Mouse (Mus musculus) C2C12 (cell line): Measurements from ENCODE around the gene Plxnb1.

Experiments
- CEBPB ChIP-seq: IDR thresholded peaks from one replicate; pipeline ENCODE4 v1.6.1; 2011; ENCODE audit warnings: low read depth, mild to moderate bottlenecking, control low read depth, moderate library complexity
- CTCF ChIP-seq: IDR thresholded peaks from one replicate; pipeline ENCODE4 v1.5.1; 2011; ENCODE audit not compliant: control insufficient read depth, insufficient read depth, insufficient read length
- FOSL1 ChIP-seq: IDR thresholded peaks from one replicate; pipeline ENCODE4 v1.8.0; 2011; ENCODE audit warnings: mild to moderate bottlenecking, low read length; ENCODE audit not compliant: poor library complexity, insufficient read depth, severe bottlenecking
- MAX ChIP-seq: IDR thresholded peaks from one replicate; pipeline ENCODE4 v1.6.1; 2011; ENCODE audit warnings: mild to moderate bottlenecking, control low read depth
- MYOD1 ChIP-seq: IDR thresholded peaks from one replicate; pipeline ENCODE4 v1.6.1; 2011; ENCODE audit warnings: low read depth; ENCODE audit not compliant: control insufficient read depth, insufficient read length
- MYOG ChIP-seq: IDR thresholded peaks from one replicate; pipeline ENCODE4 v1.6.1; 2011; ENCODE audit not compliant: control insufficient read depth, insufficient read length; ENCODE audit errors: extremely low read depth
- USF1 ChIP-seq: IDR thresholded peaks from one replicate; pipeline ENCODE4 v1.6.1; 2011; ENCODE audit warnings: low read depth, mild to moderate bottlenecking, control low read depth, moderate library complexity

DNA sequence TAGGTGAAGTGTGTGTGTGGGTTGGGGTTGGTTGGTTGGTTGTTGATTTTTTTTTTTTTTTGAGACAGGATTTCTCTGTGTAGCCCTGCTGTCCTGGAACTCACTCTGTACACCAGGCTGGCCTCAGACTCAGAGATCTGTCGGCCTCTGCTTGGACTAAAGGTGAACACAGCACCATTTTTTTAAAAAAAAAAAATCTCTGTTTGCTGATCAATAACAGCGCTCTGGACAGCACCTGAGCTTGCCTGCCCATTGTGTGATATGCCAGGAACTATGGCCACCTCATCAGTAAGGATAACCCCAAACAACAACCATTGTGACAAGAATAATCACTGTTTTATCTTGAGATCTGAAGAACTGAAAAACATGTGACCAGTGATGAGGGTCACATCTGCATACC, 29.9 kb downstream of the Plxnb1 start:
- TF ChIP-seq CTCF (no peak), USF1 (no peak), MAX (no peak), CEBPB (no peak), FOSL1 (no peak), MYOD1 (no peak), MYOG (no peak)
